16 mouse cellular contexts compared by ENCODE assay signal in the genomic region with DNA sequence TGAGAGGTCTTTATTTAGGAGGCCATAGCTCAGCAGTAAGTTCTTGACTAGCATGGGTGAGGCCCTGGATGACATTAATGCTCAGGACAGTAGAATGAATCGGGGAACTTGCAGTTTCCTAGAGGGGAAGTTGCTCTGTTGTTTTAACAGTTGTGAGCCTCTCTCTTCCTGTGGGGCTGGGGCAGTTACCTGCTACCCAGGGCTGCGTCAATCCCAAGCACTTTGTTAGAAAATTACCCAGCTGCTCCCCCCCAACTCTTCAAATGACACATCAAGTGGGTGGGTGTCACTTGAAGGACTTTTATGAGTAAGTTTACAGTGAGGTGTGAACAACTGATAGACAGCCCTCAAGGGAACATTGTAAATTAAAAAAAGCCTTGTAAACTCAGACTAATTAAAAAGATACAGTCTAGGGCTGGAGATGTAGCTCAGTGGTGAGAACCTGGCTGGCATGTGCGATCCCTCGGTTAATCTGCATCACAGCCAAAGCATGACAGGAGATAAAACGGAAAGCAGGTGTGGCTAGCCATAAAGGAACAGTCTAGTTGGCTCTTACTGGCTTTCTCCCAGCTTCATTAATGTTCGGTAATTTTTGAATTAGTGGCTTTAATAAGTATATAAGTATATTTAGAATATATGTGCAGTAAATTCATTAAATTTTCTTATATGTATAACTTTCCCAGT. TPM values are rescaled to one million over a fixed set of nuclear protein-coding genes. Genes with fewer than 3 reads are reported as not detected.
DNase-seq lines count a peak whose midpoint lies in the region; ATAC-seq and TF ChIP-seq lines count a peak whose summit lies in the region.
"Had no signal": no experiment of that assay in that cellular context is flagged by ENCODE, and none has a peak within 500 bp of the region (broad histone marks: within the 10 kb centered on the region; RNA-seq: fewer than 3 reads in every experiment).

No protein-coding gene starts in this region.

- no peaks in the 10 kb centered on the region for H3K9me3 ChIP-seq in heart, embryonic 16.5 days (replicated peaks; ENCODE audit: control insufficient read depth, low read length)
- H3K9me3 ChIP-seq in CH12.LX (replicated peaks; ENCODE audit: low read length), result no peaks in the 10 kb centered on the region
- no peaks in the 10 kb centered on the region for H3K9me3 ChIP-seq in forebrain, embryonic 10.5 days
- H3K9me3 ChIP-seq: forebrain, embryonic 15.5 days; intestine, embryonic 15.5 days; midbrain, embryonic 10.5 days had no signal

- no peak for DNase-seq in heart, postnatal 36 days
- peak; percentile 61 for DNase-seq in CH12.LX (ENCODE audit: extremely low read depth)
- peak; percentile 82 for DNase-seq in induced T-regulatory cell, adult 2 months (ENCODE audit: low read depth)
- peak; percentile 35 for DNase-seq in thymus, postnatal 0 days (ENCODE audit: low spot score)
- DNase-seq in forebrain, embryonic 10.5 days (ENCODE audit: extremely low spot score, low spot score), result no peak
- no peak for DNase-seq in layer of hippocampus, postnatal 10 days (ENCODE audit: low spot score in 2 of 2)
- no peak for DNase-seq in gastrocnemius, postnatal 14 days
- DNase-seq: cerebellum, adult 2 months; gastrocnemius, postnatal 25 days; lung, embryonic 14.5 days; right cerebral cortex, postnatal 25 days had no signal

- in situ Hi-C loops in CH12.LX (cut with MboI; ENCODE audit: low pct_ligation_motif_present, low pct_unique_long_range_greater_than_20kb, low sequenced_read_pairs), result no loop called here

- 53% methylated on average over 6 of the region's 6 CpGs for WGBS in heart, embryonic 16.5 days
- 89% methylated on average over 6 of the region's 6 CpGs for WGBS in forebrain, embryonic 10.5 days

- H3K4me3 ChIP-seq in heart, embryonic 16.5 days (ENCODE audit: low read length), result no peak overlapping the region
- no peak overlapping the region for H3K4me3 ChIP-seq in CH12.LX (replicated peaks in 1 of 3; ENCODE audit: low read depth in 2 of 3, low read length in 2 of 3, poor library complexity in 1 of 3)
- no peak overlapping the region for H3K4me3 ChIP-seq in forebrain, embryonic 10.5 days
- H3K4me3 ChIP-seq: forebrain, embryonic 15.5 days; intestine, embryonic 15.5 days; midbrain, embryonic 10.5 days had no signal

- peaks cover 16% of the 10 kb centered on the region for H3K4me1 ChIP-seq in heart, embryonic 16.5 days (ENCODE audit: control insufficient read depth, insufficient read depth, low read length)
- peaks cover 11 to 65% of the 10 kb centered on the region in 2 experiments for H3K4me1 ChIP-seq in CH12.LX (ENCODE audit: control insufficient read depth in 1 of 2, insufficient read depth in 2 of 2)
- no peaks in the 10 kb centered on the region for H3K4me1 ChIP-seq in forebrain, embryonic 10.5 days
- H3K4me1 ChIP-seq: intestine, embryonic 15.5 days; midbrain, embryonic 10.5 days had no signal

- TF ChIP-seq POLR2A in CH12.LX (IDR thresholded peaks at IDR 0.05; ENCODE audit: low read depth, low read length), result no peak

- TF ChIP-seq EP300 in CH12.LX (IDR thresholded peaks at IDR 0.05; ENCODE audit: low read length), result 0 out of 2 replicates have a peak, but pooled peaks have one; percentile 31

- peak overlapping the region; percentile 16; the same call in 1 of the 2 replicates for H3K27ac ChIP-seq in heart, embryonic 16.5 days (ENCODE audit: low read length)
- H3K27ac ChIP-seq in CH12.LX (ENCODE audit: insufficient read depth, low read depth), result no peak overlapping the region
- H3K27ac ChIP-seq in forebrain, embryonic 10.5 days, result no peak overlapping the region
- H3K27ac ChIP-seq: forebrain, embryonic 15.5 days; intestine, embryonic 15.5 days; midbrain, embryonic 10.5 days; stomach, postnatal 0 days had no signal

- no peak for TF ChIP-seq CTCF in CH12.LX (conservative IDR thresholded peaks at IDR 0.05 in 1 of 2, IDR thresholded peaks at IDR 0.05 in 1 of 2; ENCODE audit: low read depth in 2 of 2, low read length in 2 of 2)

- no peak overlapping the region for H3K9ac ChIP-seq in heart, embryonic 16.5 days (ENCODE audit: low read length)
- no peak overlapping the region for H3K9ac ChIP-seq in CH12.LX (ENCODE audit: insufficient read depth, low read depth)
- H3K9ac ChIP-seq: forebrain, embryonic 15.5 days; intestine, embryonic 15.5 days; lung, embryonic 14.5 days had no signal

- intact Hi-C loops in heart, postnatal 36 days (cut with DNase I), result no loop called here
- intact Hi-C loops in gastrocnemius, postnatal 14 days (cut with DNase I; ENCODE audit: low total_unique reads), result no loop called here

- no peaks in the 10 kb centered on the region for H3K36me3 ChIP-seq in heart, embryonic 16.5 days (ENCODE audit: control insufficient read depth, insufficient read depth)
- H3K36me3 ChIP-seq in CH12.LX (replicated peaks in 1 of 2; ENCODE audit: control insufficient read depth in 1 of 2, insufficient read depth in 1 of 2, low read length in 1 of 2), result peaks cover 0 to 19% of the 10 kb centered on the region in 2 experiments
- no peaks in the 10 kb centered on the region; the same call in 1 of the 2 replicates for H3K36me3 ChIP-seq in forebrain, embryonic 10.5 days (replicated peaks)
- H3K36me3 ChIP-seq: forebrain, embryonic 15.5 days; intestine, embryonic 15.5 days; midbrain, embryonic 10.5 days had no signal

- ATAC-seq in heart, embryonic 16.5 days (replicated peaks; ENCODE audit: extremely low read depth, insufficient read depth, low FRiP score), result no peak
- ATAC-seq: forebrain, embryonic 15.5 days; intestine, embryonic 15.5 days had no signal

- TF ChIP-seq RAD21 in CH12.LX (IDR thresholded peaks at IDR 0.05; ENCODE audit: low read depth, low read length), result no peak

- dilution Hi-C loops in CH12.LX (cut with MboI; ENCODE audit: extremely low pct_ligation_motif_present, extremely low pct_unique_long_range_greater_than_20kb, low sequenced_read_pairs), result no loop called here

- H3K79me2 ChIP-seq in CH12.LX (replicated peaks; ENCODE audit: control insufficient read depth, extremely low read depth, insufficient read depth, poor library complexity, severe bottlenecking), result peaks cover 34% of the 10 kb centered on the region

- H3K27me3 ChIP-seq in heart, embryonic 16.5 days (ENCODE audit: control insufficient read depth, insufficient read depth, low read length), result no peaks in the 10 kb centered on the region
- no peaks in the 10 kb centered on the region for H3K27me3 ChIP-seq in CH12.LX (replicated peaks)
- no peaks in the 10 kb centered on the region for H3K27me3 ChIP-seq in forebrain, embryonic 10.5 days (ENCODE audit: poor library complexity, severe bottlenecking)
- H3K27me3 ChIP-seq: forebrain, embryonic 15.5 days; intestine, embryonic 15.5 days had no signal

- no peak overlapping the region for H3K4me2 ChIP-seq in heart, embryonic 16.5 days (ENCODE audit: low read depth, low read length)
- no peak overlapping the region for H3K4me2 ChIP-seq in CH12.LX (ENCODE audit: insufficient read depth, low read depth, poor library complexity, severe bottlenecking)
- H3K4me2 ChIP-seq: forebrain, embryonic 15.5 days; intestine, embryonic 15.5 days; lung, embryonic 14.5 days had no signal

TF ChIP-seq in CH12.LX, 34 proteins besides CTCF, POLR2A, EP300 and RAD21:
- TF ChIP-seq JUN (IDR thresholded peaks at IDR 0.05; ENCODE audit: insufficient read depth, low read depth, low read length) (no peak), HCFC1 (IDR thresholded peaks at IDR 0.05; ENCODE audit: low read depth, low read length) (no peak), JUND (conservative IDR thresholded peaks at IDR 0.05; ENCODE audit: low read depth, low read length) (no peak), ETS1 (conservative IDR thresholded peaks at IDR 0.05; ENCODE audit: low read depth, low read length) (0 out of 2 replicates have a peak, but pooled peaks have one; percentile 11), MXI1 (IDR thresholded peaks at IDR 0.05; ENCODE audit: low read depth, low read length) (0 out of 2 replicates have a peak, but pooled peaks have one; percentile 28), E2F4 (IDR thresholded peaks at IDR 0.05; ENCODE audit: insufficient replicate concordance, low read depth, low read length) (no peak), MAZ (IDR thresholded peaks at IDR 0.05; ENCODE audit: low read depth, low read length) (no peak), USF2 (conservative IDR thresholded peaks at IDR 0.05; ENCODE audit: low read depth, low read length) (no peak), IRF4 (IDR thresholded peaks at IDR 0.05; ENCODE audit: low read depth, low read length) (peak; percentile 70), MEF2A (IDR thresholded peaks at IDR 0.05; ENCODE audit: borderline replicate concordance, low read depth, low read length) (0 out of 2 replicates have a peak, but pooled peaks have one; percentile 21), GABPA (IDR thresholded peaks at IDR 0.05; ENCODE audit: insufficient replicate concordance, low read depth, low read length) (no peak), CHD2 (IDR thresholded peaks at IDR 0.05; ENCODE audit: low read length) (no peak)
TF ChIP-seq in CH12.LX: peak in this region for 4.

RNA-seq across cellular contexts. Expression of a gene that starts 10.4 kb away (rescaled TPM):
- polyA plus RNA-seq in heart, embryonic 16.5 days (2015; fragmentation: Nextera tagmentation; extraction: Ambion mirVana), result 10.0 and 13.0 TPM in 2 replicates
- total RNA-seq in heart, postnatal 36 days (2021), result 10 to 100 TPM; 19.8 to 20.8 TPM
- total RNA-seq in CH12.LX (2012; rRNA removed) (8.0 and 10.6 TPM in 2 replicates), CH12.LX (2014; rRNA removed) (8.0 and 8.8 TPM in 2 replicates)
- polyA plus RNA-seq in CH12.LX (2012; ENCODE audit: insufficient read length, low read depth), result 7.2 and 8.9 TPM in 2 replicates
- polyA plus RNA-seq in thymus, postnatal 0 days (2015; fragmentation: Nextera tagmentation; extraction: Ambion mirVana), result 21.0 and 27.1 TPM in 2 replicates
- 7.9 and 8.0 TPM in 2 replicates for polyA plus RNA-seq in forebrain, embryonic 10.5 days (2016; fragmentation: Nextera tagmentation; extraction: Ambion mirVana)
- total RNA-seq in layer of hippocampus, postnatal 10 days (2021), result 10 to 100 TPM; 23.1 to 24.4 TPM
- 10 to 100 TPM; 14.9 to 19.1 TPM for total RNA-seq in gastrocnemius, postnatal 14 days (2021)

Comparison
In these comparisons a context has a peak if more than half of its experiments do, and no peak if none do; other contexts are left out.
1. DNase-seq: peak in CH12.LX (single experiment), induced T-regulatory cell, adult 2 months (single experiment) and thymus, postnatal 0 days (single experiment); none in heart, postnatal 36 days (0 of 2), forebrain, embryonic 10.5 days (single experiment), layer of hippocampus, postnatal 10 days (0 of 2) and gastrocnemius, postnatal 14 days (single experiment).